Mouse (Mus musculus) heart, postnatal 0 days (tissue): ENCODE data around the gene Trim10.

Experiments
- CTCF ChIP-seq: IDR thresholded peaks from 2 replicates; pipeline ENCODE4 v1.5.1; 2016; ENCODE audit warnings: antibody characterized with exemption, control low read depth, low read depth
- EP300 ChIP-seq: IDR thresholded peaks from 2 replicates; pipeline ENCODE4 v1.6.1; 2016; ENCODE audit warnings: antibody characterized with exemption, low read depth

GRCm38 (mm10) chr17:36861680-36862079, 7.7 kb upstream of the Trim10 start:
- no peak for TF ChIP-seq CTCF
- no peak for TF ChIP-seq EP300
